Mouse (Mus musculus): ENCODE data around the gene Cks1b.

Gene Cks1b

GRCm38 (mm10) chr3:89425876-89426275 is 7.7 kb upstream of the Cks1b start:
- no peak for DNase-seq (ENCODE audit: low read depth, low spot score)

DNA sequence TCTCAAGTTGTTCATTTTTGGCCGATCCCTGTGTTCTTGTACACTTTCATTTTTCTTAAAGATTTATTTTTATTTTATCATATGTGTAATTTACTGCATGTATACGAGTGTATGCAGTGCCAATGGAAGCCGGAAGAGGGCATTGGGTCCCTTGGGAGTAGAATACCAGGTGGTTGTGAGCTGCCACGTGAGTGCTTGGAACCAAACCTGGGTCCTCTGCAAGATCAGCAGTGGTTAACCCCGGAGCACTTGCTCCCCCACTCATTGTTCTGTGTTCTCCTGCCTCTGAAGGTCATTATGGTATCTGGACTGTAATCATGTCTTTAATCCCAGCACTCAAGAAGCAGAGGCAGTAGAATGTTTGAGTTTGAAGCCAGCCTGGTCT is 7.0 kb upstream of the Cks1b start:
- peak; percentile 66 for DNase-seq (ENCODE audit: low read depth, low spot score)

DNA sequence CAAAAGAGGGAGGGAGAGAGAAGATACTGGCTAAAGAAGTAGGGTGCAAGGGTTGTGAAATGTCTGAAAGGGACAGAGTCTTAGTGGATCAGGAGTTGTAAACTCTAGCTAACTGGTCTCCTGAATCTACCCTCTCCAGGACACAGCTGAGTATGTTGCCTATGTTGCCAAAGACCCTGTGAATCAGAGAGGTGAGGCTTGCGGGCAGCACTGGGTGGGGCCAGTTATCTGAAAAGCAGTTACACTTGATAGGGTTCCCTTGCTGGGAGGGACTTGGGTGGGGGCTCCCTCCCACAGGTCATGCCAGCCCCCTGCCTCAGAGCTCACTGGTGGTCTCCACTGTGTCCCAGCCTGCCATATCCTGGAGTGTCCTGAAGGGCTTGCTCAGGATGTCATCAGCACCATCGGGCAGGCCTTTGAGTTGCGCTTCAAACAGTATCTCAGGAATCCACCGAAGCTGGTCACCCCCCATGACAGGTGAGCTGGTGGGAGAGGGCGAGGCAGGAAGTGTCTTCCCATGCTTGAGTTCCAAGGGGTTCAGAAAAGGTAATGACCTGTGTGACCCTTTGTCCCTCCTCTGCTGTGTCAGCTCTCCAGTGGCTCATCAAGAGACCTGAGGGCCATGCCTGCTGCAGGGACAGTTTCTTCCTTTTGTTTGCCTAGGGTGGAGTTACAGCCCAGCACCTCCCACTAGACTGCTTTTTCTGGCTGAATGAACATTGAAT is 6.4 kb upstream of the Cks1b start:
- DNase-seq (ENCODE audit: low read depth, low spot score), result peak; percentile 61

- peak; percentile 36 for DNase-seq (ENCODE audit: low read depth, low spot score)
Observed at GRCm38 (mm10) chr3:89422556-89423205, 4.5 kb upstream of the Cks1b start.

GRCm38 (mm10) chr3:89421810-89422473 is 3.8 kb upstream of the Cks1b start:
- peak; percentile 32 for DNase-seq (ENCODE audit: low read depth, low spot score)

- DNase-seq (ENCODE audit: low read depth, low spot score), result peak; percentile 97
Observed at GRCm38 (mm10) chr3:89421002-89421774, 3.0 kb upstream of the Cks1b start.

- DNase-seq (ENCODE audit: low read depth, low spot score), result no peak
Observed at GRCm38 (mm10) chr3:89420421-89420820, 2.2 kb upstream of the Cks1b start.

- DNase-seq (ENCODE audit: low read depth, low spot score), result no peak
Observed at GRCm38 (mm10) chr3:89419981-89420380, 1.8 kb upstream of the Cks1b start.

DNA sequence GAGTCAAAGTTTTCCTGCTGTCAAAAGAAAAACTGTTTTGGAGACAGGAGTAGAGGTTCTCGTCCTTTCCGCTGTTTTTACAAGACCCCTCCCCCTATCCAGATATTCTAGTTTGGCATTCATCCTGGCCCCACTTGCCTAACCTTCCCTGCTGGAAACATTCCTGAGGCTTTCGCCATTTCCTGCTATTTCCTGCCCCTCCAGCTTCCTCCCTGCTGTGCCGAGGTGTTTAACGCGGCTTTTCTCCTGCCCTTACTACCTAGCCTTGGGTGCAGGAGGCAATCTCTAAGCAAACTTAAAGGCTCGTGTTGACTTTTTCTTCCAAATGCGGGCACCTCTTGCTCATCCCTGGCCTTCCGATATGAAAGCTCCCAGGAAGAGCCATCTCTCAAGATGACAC is 1.4 kb upstream of the Cks1b start:
- DNase-seq (ENCODE audit: low read depth, low spot score), result peak; percentile 98

DNA sequence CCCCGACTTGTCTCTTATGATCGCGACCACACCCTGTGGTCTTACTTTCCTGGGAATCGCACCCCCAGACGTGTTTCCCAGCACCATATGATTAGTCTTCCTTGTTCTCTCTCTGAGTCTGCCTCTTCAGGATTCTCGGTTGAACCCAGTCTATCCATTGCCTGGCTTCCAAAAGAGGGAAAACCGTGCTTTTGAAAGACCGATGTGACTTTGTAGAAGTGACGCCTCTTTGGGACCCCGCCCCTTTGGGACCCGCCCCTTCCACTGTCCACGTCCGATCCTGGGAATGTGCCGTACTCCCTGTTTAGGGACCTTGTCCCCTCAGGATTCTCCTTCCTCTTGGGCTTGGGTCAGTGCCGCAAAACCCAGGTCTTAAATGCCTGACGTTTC is 673 bp upstream of the Cks1b start:
- peak; percentile 95 for DNase-seq (ENCODE audit: low read depth, low spot score)

DNA sequence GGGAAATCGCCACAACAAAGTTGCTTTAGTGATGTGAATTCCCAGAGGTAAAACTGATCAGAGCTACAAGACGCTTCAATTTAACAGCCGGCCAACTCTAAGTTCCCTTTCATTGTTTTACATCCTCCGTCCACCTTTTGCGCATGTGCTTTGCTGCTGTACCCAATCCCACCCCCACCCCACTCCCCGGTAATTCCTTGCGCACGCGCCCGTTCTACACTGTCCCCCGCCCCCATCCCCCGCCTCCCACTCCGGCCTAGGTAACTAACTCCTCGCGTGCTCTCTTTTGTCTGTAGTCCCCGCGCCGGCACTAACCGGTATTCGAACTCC is 378 bp downstream of the Cks1b start:
- no peak for DNase-seq (ENCODE audit: low read depth, low spot score)

- DNase-seq (ENCODE audit: low read depth, low spot score), result no peak
Observed at GRCm38 (mm10) chr3:89417131-89417530, 1.1 kb downstream of the Cks1b start.

DNA sequence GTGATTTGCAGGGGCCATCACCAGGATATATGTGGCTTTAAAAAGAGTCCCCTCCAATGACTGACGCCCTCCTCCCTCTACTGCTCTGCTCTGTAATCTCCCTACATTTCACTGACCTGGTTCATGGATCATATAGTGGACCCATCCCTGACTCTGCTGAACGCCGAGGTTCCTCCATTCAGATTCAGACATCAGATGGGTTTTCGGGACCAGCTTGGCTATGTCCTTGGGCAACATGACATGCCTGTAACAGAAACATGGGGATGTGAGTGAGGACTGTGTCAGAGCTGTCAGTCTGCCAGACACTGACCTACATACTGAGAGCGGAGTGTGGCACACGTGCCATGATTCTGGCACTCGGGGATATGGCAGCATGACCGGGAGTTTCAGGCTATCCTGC is 2.0 kb downstream of the Cks1b start:
- no peak for DNase-seq (ENCODE audit: low read depth, low spot score)

GRCm38 (mm10) chr3:89411490-89412393 is 6.4 kb downstream of the Cks1b start, which contains the start of gene Flad1:
Gene Flad1 (minus strand): TSS chr3:89411870.
- peak; percentile 100 for DNase-seq (ENCODE audit: low read depth, low spot score)

DNA sequence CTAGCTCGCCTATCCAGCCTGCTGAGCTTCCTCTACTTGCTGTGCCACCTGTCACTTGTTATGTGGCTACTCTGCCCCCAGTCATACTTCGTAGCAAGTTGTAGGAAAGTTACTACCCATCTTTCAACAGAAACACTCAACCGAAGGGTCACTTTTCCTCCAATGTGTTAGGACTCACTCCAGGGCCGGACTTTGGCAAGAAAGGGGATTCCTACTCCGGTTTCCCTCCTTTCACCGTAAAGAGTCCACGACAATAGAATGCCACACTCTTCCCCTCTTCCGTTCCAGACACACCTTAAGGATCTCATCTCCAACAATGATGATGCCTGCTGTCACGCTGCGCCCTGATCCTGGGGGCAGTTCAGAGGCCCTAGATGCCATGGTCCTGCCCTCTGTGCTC is 7.3 kb downstream of the Cks1b start:
- no peak for DNase-seq (ENCODE audit: low read depth, low spot score)

DNA sequence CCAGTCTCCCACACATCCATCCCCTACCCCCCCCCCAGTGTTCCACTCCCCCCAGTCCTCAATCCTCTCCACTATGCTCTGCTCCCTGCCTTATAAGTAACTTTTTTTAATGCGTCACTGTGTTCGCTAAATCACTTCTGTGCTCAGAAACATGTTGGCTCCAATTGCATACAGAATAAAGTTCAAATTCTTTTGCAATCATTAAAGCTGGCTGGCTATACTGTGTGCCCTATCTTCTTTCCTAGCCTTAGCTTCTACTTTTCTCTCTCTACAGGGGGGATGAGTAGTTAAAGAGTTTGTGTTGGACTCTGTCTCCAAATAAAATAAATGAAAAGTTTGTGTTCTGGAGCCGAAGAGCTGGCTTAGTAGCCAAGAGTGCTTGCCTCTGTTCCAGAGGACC is 8.5 kb downstream of the Cks1b start:
- DNase-seq (ENCODE audit: low read depth, low spot score), result no peak

DNA sequence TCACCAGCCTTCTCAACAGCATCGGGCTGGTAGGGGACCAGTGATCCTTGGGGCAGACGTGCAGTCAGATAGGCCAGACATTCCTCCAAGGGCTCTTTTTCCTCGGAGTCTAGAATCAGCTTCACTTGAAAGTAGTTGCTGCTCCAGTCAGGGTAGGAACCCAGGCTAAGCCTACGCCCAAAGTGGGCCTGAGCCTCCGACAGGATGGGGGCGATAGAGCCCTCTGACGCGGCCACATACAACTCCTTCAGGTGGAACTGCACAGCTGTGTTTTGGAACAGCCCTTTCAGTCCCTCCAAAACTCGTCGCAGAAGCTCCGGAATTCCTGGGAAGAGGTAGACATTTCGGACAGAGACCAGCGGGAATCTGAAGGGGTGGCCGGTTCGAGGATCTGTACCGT is 9.7 kb downstream of the Cks1b start:
- no peak for DNase-seq (ENCODE audit: low read depth, low spot score)

- DNase-seq (ENCODE audit: low read depth, low spot score), result no peak
Observed at GRCm38 (mm10) chr3:89406887-89407286, 11.3 kb downstream of the Cks1b start.

DNA sequence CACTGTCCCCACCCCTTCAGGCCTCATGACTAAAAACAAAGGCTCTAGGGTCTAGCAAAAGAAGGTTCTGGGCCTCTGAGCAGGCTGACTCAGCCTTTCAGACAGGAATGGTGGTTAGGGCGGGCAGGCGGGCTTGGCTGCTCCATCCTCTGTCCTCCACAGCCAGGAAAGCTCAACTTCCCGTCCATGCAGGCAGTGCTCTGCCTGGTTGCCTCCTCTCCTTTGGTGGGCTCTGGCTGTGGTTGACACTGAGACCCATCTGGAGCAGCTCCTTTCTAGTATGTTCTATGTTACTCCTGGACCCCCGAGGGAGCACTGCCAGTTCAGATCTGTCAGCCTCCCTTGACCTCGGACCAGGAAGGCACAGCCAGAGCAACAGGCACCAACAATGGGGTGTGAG is 15.5 kb downstream of the Cks1b start, which contains the start of gene Lenep:
Lenep (minus strand) TSS at position 101 of the 400 bp plus-strand sequence.
- no peak for DNase-seq (ENCODE audit: low read depth, low spot score)

- DNase-seq (ENCODE audit: low read depth, low spot score), result no peak
Observed at GRCm38 (mm10) chr3:89401329-89401728, 16.9 kb downstream of the Cks1b start.

GRCm38 (mm10) chr3:89396654-89397005 is 21.6 kb downstream of the Cks1b start:
- DNase-seq (ENCODE audit: low read depth, low spot score), result no peak
